Mouse (Mus musculus) testis, adult 2 months (tissue): ENCODE data around the gene Sorbs1.

ENCODE experiments used
- CTCF ChIP-seq: fragments of 200-500 bp; IDR thresholded peaks from 2 replicates; pipeline ENCODE4 v1.5.1; 2012; ENCODE audit warnings: low read depth, mild to moderate bottlenecking, inconsistent platforms, low read length, moderate library complexity; ENCODE audit not compliant: control insufficient read depth, insufficient read depth, insufficient replicate concordance
- POLR2A ChIP-seq: fragments of 200-500 bp; IDR thresholded peaks from 2 replicates; pipeline ENCODE4 v1.6.1; 2012; ENCODE audit warnings: low read depth, mild to moderate bottlenecking, inconsistent platforms, low read length, moderate library complexity; ENCODE audit not compliant: control insufficient read depth

- no peak for TF ChIP-seq POLR2A
- no peak for TF ChIP-seq CTCF
Observed at GRCm38 (mm10) chr19:40247268-40247666, 266.3 kb downstream of the Sorbs1 start.
